Mouse (Mus musculus): ENCODE measurements around the gene Dzank1. TPM values are rescaled to one million over a fixed set of nuclear protein-coding genes. Genes with fewer than 3 reads are reported as not detected.
A peak's percentile ranks its signal among the peaks of the same experiment; 100 is the strongest.

The Dzank1 gene
- polyA plus RNA-seq (2015; fragmentation: Nextera tagmentation; extraction: Ambion mirVana), result 18.3 and 20.4 TPM in 2 replicates

GRCm38 (mm10) chr2:144526981-144527820, at the start of gene Dzank1, which contains the start of gene Polr3f:
Gene Dzank1 (minus strand): TSS chr2:144527414.
Gene Polr3f (plus strand): TSS chr2:144527718.
- Histone ChIP-seq H3K9ac (ENCODE audit: low read depth, low read length) (peak within 1 kb of the TSS; percentile 66), H3K4me3 (ENCODE audit: low read depth, low read length) (peak within 1 kb of the TSS; percentile 57), H3K27ac (ENCODE audit: low read length) (peak within 1 kb of the TSS; percentile 97), H3K4me1 (ENCODE audit: control insufficient read depth, insufficient read depth, low read length) (peaks cover 23% of the 10 kb centered on the region), H3K36me3 (ENCODE audit: control insufficient read depth, insufficient read depth, low read length) (no peaks in the 10 kb centered on the region), H3K27me3 (ENCODE audit: control insufficient read depth, insufficient read depth, low read depth, low read length) (no peaks in the 10 kb centered on the region), H3K9me3 (replicated peaks; ENCODE audit: control insufficient read depth, low read length, poor library complexity, severe bottlenecking) (no peaks in the 10 kb centered on the region), H3K4me2 (ENCODE audit: low read length) (peak within 1 kb of the TSS; percentile 95)
- WGBS, result under 1% methylated on average over 56 of the region's 56 CpGs
- peak; percentile 98 for ATAC-seq

GRCm38 (mm10) chr2:144555820-144556552, 28.8 kb upstream of the Dzank1 start, which contains the start of gene Sec23b:
Gene Sec23b (plus strand): TSS chr2:144556229.
- Histone ChIP-seq H3K27ac (ENCODE audit: low read length) (peak within 1 kb of the TSS; percentile 82), H3K9ac (ENCODE audit: low read depth, low read length) (peak within 1 kb of the TSS; percentile 75), H3K9me3 (replicated peaks; ENCODE audit: control insufficient read depth, low read length, poor library complexity, severe bottlenecking) (no peaks in the 10 kb centered on the region), H3K4me3 (ENCODE audit: low read depth, low read length) (peak within 1 kb of the TSS; percentile 90), H3K4me2 (ENCODE audit: low read length) (peak within 1 kb of the TSS; percentile 90), H3K4me1 (ENCODE audit: control insufficient read depth, insufficient read depth, low read length) (peaks cover 12% of the 10 kb centered on the region), H3K27me3 (ENCODE audit: control insufficient read depth, insufficient read depth, low read depth, low read length) (no peaks in the 10 kb centered on the region), H3K36me3 (ENCODE audit: control insufficient read depth, insufficient read depth, low read length) (0 out of 2 replicates have a peak, but pooled peaks cover 2% of the 10 kb centered on the region)
- peak; percentile 98 for ATAC-seq
- WGBS, result under 1% methylated on average over 44 of the region's 44 CpGs

- H3K4me2 ChIP-seq (ENCODE audit: low read length), result peak overlapping the region; percentile 90
- H3K4me3 ChIP-seq (ENCODE audit: low read depth, low read length), result peak overlapping the region; percentile 90
- H3K9me3 ChIP-seq (replicated peaks; ENCODE audit: control insufficient read depth, low read length, poor library complexity, severe bottlenecking), result no peaks in the 10 kb centered on the region
- H3K27me3 ChIP-seq (ENCODE audit: control insufficient read depth, insufficient read depth, low read depth, low read length), result no peaks in the 10 kb centered on the region
- H3K9ac ChIP-seq (ENCODE audit: low read depth, low read length), result peak overlapping the region; percentile 75
- no peak for ATAC-seq
- WGBS, result 3% methylated on average over 14 of the region's 14 CpGs
- peak overlapping the region; percentile 82 for H3K27ac ChIP-seq (ENCODE audit: low read length)
- H3K36me3 ChIP-seq (ENCODE audit: control insufficient read depth, insufficient read depth, low read length), result 0 out of 2 replicates have a peak, but pooled peaks cover 2% of the 10 kb centered on the region
- H3K4me1 ChIP-seq (ENCODE audit: control insufficient read depth, insufficient read depth, low read length), result peaks cover 12% of the 10 kb centered on the region
Measured at GRCm38 (mm10) chr2:144555286-144555819, 28.1 kb upstream of the Dzank1 start.

- no peaks in the 10 kb centered on the region for H3K9me3 ChIP-seq (replicated peaks; ENCODE audit: control insufficient read depth, low read length, poor library complexity, severe bottlenecking)
- H3K4me2 ChIP-seq (ENCODE audit: low read length), result no peak overlapping the region
- no peak overlapping the region for H3K4me3 ChIP-seq (ENCODE audit: low read depth, low read length)
- no peak for ATAC-seq
- no peak overlapping the region for H3K27ac ChIP-seq (ENCODE audit: low read length)
- H3K9ac ChIP-seq (ENCODE audit: low read depth, low read length), result no peak overlapping the region
- peaks cover 23% of the 10 kb centered on the region for H3K4me1 ChIP-seq (ENCODE audit: control insufficient read depth, insufficient read depth, low read length)
- WGBS, result 94% methylated on average over 3 of the region's 3 CpGs
- H3K27me3 ChIP-seq (ENCODE audit: control insufficient read depth, insufficient read depth, low read depth, low read length), result no peaks in the 10 kb centered on the region
- H3K36me3 ChIP-seq (ENCODE audit: control insufficient read depth, insufficient read depth, low read length), result no peaks in the 10 kb centered on the region
Measured at GRCm38 (mm10) chr2:144553905-144554304, 26.7 kb upstream of the Dzank1 start.

GRCm38 (mm10) chr2:144550529-144550928, 23.3 kb upstream of the Dzank1 start, which contains the start of gene Rbbp9:
Gene Rbbp9 (minus strand): TSS chr2:144550869.
- Histone ChIP-seq H3K9me3 (replicated peaks; ENCODE audit: control insufficient read depth, low read length, poor library complexity, severe bottlenecking) (no peaks in the 10 kb centered on the region), H3K4me3 (ENCODE audit: low read depth, low read length) (peak within 1 kb of the TSS; percentile 62), H3K4me2 (ENCODE audit: low read length) (peak within 1 kb of the TSS; percentile 68), H3K9ac (ENCODE audit: low read depth, low read length) (peak within 1 kb of the TSS; percentile 77), H3K4me1 (ENCODE audit: control insufficient read depth, insufficient read depth, low read length) (peaks cover 15% of the 10 kb centered on the region), H3K36me3 (ENCODE audit: control insufficient read depth, insufficient read depth, low read length) (no peaks in the 10 kb centered on the region; the same call in 1 of the 2 replicates), H3K27me3 (ENCODE audit: control insufficient read depth, insufficient read depth, low read depth, low read length) (no peaks in the 10 kb centered on the region), H3K27ac (ENCODE audit: low read length) (peak within 1 kb of the TSS; percentile 83)
- WGBS, result 0% methylated on average over 17 of the region's 17 CpGs
- ATAC-seq, result peak; percentile 97

- H3K36me3 ChIP-seq (ENCODE audit: control insufficient read depth, insufficient read depth, low read length), result peaks cover 16% of the 10 kb centered on the region
- no peaks in the 10 kb centered on the region for H3K27me3 ChIP-seq (ENCODE audit: control insufficient read depth, insufficient read depth, low read depth, low read length)
- H3K9ac ChIP-seq (ENCODE audit: low read depth, low read length), result no peak overlapping the region
- no peak overlapping the region for H3K4me3 ChIP-seq (ENCODE audit: low read depth, low read length)
- no peak for ATAC-seq
- no peak overlapping the region for H3K27ac ChIP-seq (ENCODE audit: low read length)
- no peaks in the 10 kb centered on the region for H3K9me3 ChIP-seq (replicated peaks; ENCODE audit: control insufficient read depth, low read length, poor library complexity, severe bottlenecking)
- 74% methylated on average over 4 of the region's 4 CpGs for WGBS
- H3K4me2 ChIP-seq (ENCODE audit: low read length), result no peak overlapping the region
- H3K4me1 ChIP-seq (ENCODE audit: control insufficient read depth, insufficient read depth, low read length), result peaks cover 11% of the 10 kb centered on the region
Measured at GRCm38 (mm10) chr2:144547559-144547958, 20.3 kb upstream of the Dzank1 start.

GRCm38 (mm10) chr2:144545481-144545880, 18.3 kb upstream of the Dzank1 start:
- H3K27me3 ChIP-seq (ENCODE audit: control insufficient read depth, insufficient read depth, low read depth, low read length), result no peaks in the 10 kb centered on the region
- no peak overlapping the region for H3K27ac ChIP-seq (ENCODE audit: low read length)
- no peak for ATAC-seq
- peaks cover 11% of the 10 kb centered on the region for H3K4me1 ChIP-seq (ENCODE audit: control insufficient read depth, insufficient read depth, low read length)
- no peaks in the 10 kb centered on the region for H3K9me3 ChIP-seq (replicated peaks; ENCODE audit: control insufficient read depth, low read length, poor library complexity, severe bottlenecking)
- no peak overlapping the region for H3K4me2 ChIP-seq (ENCODE audit: low read length)
- 71% methylated on average over 1 of the region's 1 CpGs for WGBS
- no peak overlapping the region for H3K4me3 ChIP-seq (ENCODE audit: low read depth, low read length)
- no peak overlapping the region for H3K9ac ChIP-seq (ENCODE audit: low read depth, low read length)
- H3K36me3 ChIP-seq (ENCODE audit: control insufficient read depth, insufficient read depth, low read length), result peaks cover 18% of the 10 kb centered on the region

- 88% methylated on average over 2 of the region's 2 CpGs for WGBS
- peaks cover 18% of the 10 kb centered on the region for H3K36me3 ChIP-seq (ENCODE audit: control insufficient read depth, insufficient read depth, low read length)
- no peak overlapping the region for H3K27ac ChIP-seq (ENCODE audit: low read length)
- no peak overlapping the region for H3K4me2 ChIP-seq (ENCODE audit: low read length)
- no peaks in the 10 kb centered on the region for H3K9me3 ChIP-seq (replicated peaks; ENCODE audit: control insufficient read depth, low read length, poor library complexity, severe bottlenecking)
- H3K9ac ChIP-seq (ENCODE audit: low read depth, low read length), result no peak overlapping the region
- no peak overlapping the region for H3K4me3 ChIP-seq (ENCODE audit: low read depth, low read length)
- peaks cover 10% of the 10 kb centered on the region for H3K4me1 ChIP-seq (ENCODE audit: control insufficient read depth, insufficient read depth, low read length)
- no peaks in the 10 kb centered on the region for H3K27me3 ChIP-seq (ENCODE audit: control insufficient read depth, insufficient read depth, low read depth, low read length)
- ATAC-seq, result no peak
Measured at GRCm38 (mm10) chr2:144545061-144545460, 17.8 kb upstream of the Dzank1 start.
